Mouse (Mus musculus) stomach, embryonic 16.5 days (tissue): ENCODE data around the gene Cd247. TPM values are rescaled to one million over a fixed set of nuclear protein-coding genes. Genes with fewer than 3 reads are reported as not detected.

Source experiments
- ATAC-seq: fragments of 200-750 bp; cut with Nextera tagmentation; 2 replicates; pipeline ENCODE4 v1.8.0; 2017; ENCODE audit warnings: moderate number of reproducible peaks, moderate TSS enrichment; ENCODE audit not compliant: insufficient read depth, low FRiP score
- H3K27ac ChIP-seq: fragments of 300-500 bp; sonication (generic); 2 replicates; pipeline ENCODE4 v1.5.1; 2014; ENCODE audit warnings: low read length
- H3K27me3 ChIP-seq: fragments of 300-500 bp; sonication (generic); 2 replicates; pipeline ENCODE4 v1.6.1; 2014; ENCODE audit warnings: low read length, control low read depth, mixed read lengths; ENCODE audit not compliant: control insufficient read depth, insufficient read depth
- H3K36me3 ChIP-seq: fragments of 300-500 bp; sonication (generic); 2 replicates; pipeline ENCODE4 v1.6.1; 2014; ENCODE audit warnings: low read length; ENCODE audit not compliant: control insufficient read depth, insufficient read depth
- H3K4me1 ChIP-seq: fragments of 300-500 bp; sonication (generic); 2 replicates; pipeline ENCODE4 v1.6.1; 2014; ENCODE audit warnings: low read length, control low read depth, mixed read lengths; ENCODE audit not compliant: control insufficient read depth, insufficient read depth
- H3K4me2 ChIP-seq: fragments of 300-500 bp; sonication (generic); 2 replicates; pipeline ENCODE4 v1.6.1; 2014; ENCODE audit warnings: low read depth, low read length, mixed read lengths
- H3K4me3 ChIP-seq: fragments of 300-500 bp; sonication (generic); replicated peaks from 2 replicates; pipeline ENCODE4 v1.5.1; 2014; ENCODE audit warnings: mild to moderate bottlenecking, low read length
- H3K9ac ChIP-seq: fragments of 300-500 bp; sonication (generic); 2 replicates; pipeline ENCODE4 v1.6.1; 2014; ENCODE audit warnings: low read length
- H3K9me3 ChIP-seq: fragments of 300-500 bp; sonication (generic); replicated peaks from 2 replicates; pipeline ENCODE4 v1.6.1; 2016; ENCODE audit warnings: low read length, control low read depth; ENCODE audit not compliant: control insufficient read depth
- WGBS: fragments of 180-500 bp; shearing (Covaris S2); extraction: QIAGEN DNeasy Blood & Tissue Kit; methylation state at CpG from one replicate; pipeline ENCODE4 v1.1.7; 2014; 5-methylcytosine and 5-hydroxymethylcytosine counted together
- polyA plus RNA-seq: library from polyadenylated mRNA; unstranded; fragments of >200 nt; fragmentation: Nextera tagmentation; extraction: Ambion mirVana; gene quantifications from 2 replicates; pipeline ENCODE4 v1.2.1, GENCODE M21; 2015

The Cd247 gene
- polyA plus RNA-seq, 1 experiment from 2014 or later, result 0.36 TPM

DNA sequence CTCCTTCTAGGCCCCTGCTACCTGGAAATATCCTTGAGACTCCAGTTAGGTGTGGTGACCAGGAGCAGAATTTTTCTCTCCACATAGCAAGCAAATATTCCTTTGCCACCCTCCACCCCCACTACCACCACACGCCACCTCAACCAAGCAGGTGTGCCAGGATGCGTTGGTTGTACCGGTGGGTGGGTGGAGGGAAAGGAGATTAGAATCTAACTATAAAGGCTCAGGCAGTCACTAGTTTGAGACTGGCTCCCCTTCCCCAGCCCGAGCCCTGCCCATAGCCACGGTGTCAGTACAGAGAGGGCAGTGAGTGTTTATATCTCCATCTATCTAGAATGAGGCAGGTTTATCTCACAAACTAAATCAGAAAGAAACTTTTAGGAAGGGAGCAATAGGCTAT is 39.7 kb downstream of the Cd247 start:
- no peak overlapping the region for H3K27ac ChIP-seq

DNA sequence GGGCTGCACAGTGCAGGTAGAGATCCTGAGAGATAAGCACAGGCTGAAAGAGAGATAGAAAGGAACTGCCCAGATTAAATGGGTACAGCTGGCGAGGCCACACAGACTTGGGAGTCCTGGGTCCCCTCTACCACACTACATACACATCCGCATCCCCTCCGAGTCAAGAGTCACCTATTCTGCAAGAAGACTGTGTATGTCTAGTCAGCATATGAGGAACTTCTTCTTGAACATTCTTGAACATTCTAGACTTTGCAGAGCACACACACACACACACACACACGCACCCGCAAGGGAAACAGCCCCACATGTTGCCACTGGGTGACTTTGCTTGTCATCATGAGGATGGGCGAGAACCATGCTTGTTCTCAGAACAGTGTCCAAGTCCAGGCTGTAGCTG is 40.1 kb downstream of the Cd247 start:
- Histone ChIP-seq H3K4me3 (no peak overlapping the region), H3K27me3 (no peaks in the 10 kb centered on the region), H3K9me3 (no peaks in the 10 kb centered on the region), H3K4me1 (no peaks in the 10 kb centered on the region), H3K9ac (no peak overlapping the region), H3K36me3 (no peaks in the 10 kb centered on the region), H3K4me2 (no peak overlapping the region), H3K27ac (no peak overlapping the region)
- WGBS, result 87% methylated on average over 6 of the region's 6 CpGs
- no peak for ATAC-seq

More for the DNA sequence above, 39.7 kb downstream of the Cd247 start:
- Histone ChIP-seq H3K9me3 (no peaks in the 10 kb centered on the region), H3K27me3 (no peaks in the 10 kb centered on the region), H3K9ac (no peak overlapping the region), H3K4me1 (no peaks in the 10 kb centered on the region), H3K4me2 (no peak overlapping the region), H3K36me3 (no peaks in the 10 kb centered on the region), H3K4me3 (no peak overlapping the region)
- no peak for ATAC-seq
- WGBS, result 67% methylated on average over 5 of the region's 5 CpGs

GRCm38 (mm10) chr1:165829890-165830289 is 41.4 kb downstream of the Cd247 start:
- no peak for ATAC-seq
- WGBS, result 86% methylated on average over 5 of the region's 5 CpGs
- no peak overlapping the region for H3K4me2 ChIP-seq
- no peaks in the 10 kb centered on the region for H3K27me3 ChIP-seq
- H3K4me1 ChIP-seq, result peaks cover 5% of the 10 kb centered on the region; the same call in 1 of the 2 replicates
- no peak overlapping the region for H3K27ac ChIP-seq
- H3K36me3 ChIP-seq, result no peaks in the 10 kb centered on the region
- no peak overlapping the region for H3K9ac ChIP-seq
- H3K9me3 ChIP-seq, result no peaks in the 10 kb centered on the region
- no peak overlapping the region for H3K4me3 ChIP-seq

DNA sequence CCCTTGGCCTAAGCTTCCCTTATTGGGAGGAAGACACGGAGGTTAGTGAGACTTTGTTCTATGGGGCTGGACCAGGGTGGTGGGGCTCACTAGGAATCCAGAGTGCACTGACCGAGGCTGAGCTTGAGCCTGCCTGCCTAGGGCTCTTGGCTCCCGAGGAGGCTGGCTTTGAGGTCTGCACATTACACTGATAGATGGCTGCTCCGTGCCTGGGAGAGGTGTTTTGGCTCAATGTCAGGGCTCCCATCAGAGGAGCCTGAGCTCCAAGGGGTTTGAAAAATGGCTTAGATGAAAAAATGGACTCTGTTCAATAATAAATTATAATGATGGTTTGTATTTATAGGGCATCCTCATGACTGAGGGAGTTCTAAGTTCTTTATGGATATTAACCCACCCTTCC is 44.8 kb downstream of the Cd247 start:
- H3K4me1 ChIP-seq, result peaks cover 23% of the 10 kb centered on the region
- no peak overlapping the region for H3K9ac ChIP-seq
- no peak for ATAC-seq
- H3K4me2 ChIP-seq, result no peak overlapping the region
- no peaks in the 10 kb centered on the region for H3K9me3 ChIP-seq
- H3K27ac ChIP-seq, result no peak overlapping the region
- H3K27me3 ChIP-seq, result no peaks in the 10 kb centered on the region
- H3K4me3 ChIP-seq, result no peak overlapping the region
- H3K36me3 ChIP-seq, result no peaks in the 10 kb centered on the region
- WGBS, result 34% methylated on average over 4 of the region's 4 CpGs

DNA sequence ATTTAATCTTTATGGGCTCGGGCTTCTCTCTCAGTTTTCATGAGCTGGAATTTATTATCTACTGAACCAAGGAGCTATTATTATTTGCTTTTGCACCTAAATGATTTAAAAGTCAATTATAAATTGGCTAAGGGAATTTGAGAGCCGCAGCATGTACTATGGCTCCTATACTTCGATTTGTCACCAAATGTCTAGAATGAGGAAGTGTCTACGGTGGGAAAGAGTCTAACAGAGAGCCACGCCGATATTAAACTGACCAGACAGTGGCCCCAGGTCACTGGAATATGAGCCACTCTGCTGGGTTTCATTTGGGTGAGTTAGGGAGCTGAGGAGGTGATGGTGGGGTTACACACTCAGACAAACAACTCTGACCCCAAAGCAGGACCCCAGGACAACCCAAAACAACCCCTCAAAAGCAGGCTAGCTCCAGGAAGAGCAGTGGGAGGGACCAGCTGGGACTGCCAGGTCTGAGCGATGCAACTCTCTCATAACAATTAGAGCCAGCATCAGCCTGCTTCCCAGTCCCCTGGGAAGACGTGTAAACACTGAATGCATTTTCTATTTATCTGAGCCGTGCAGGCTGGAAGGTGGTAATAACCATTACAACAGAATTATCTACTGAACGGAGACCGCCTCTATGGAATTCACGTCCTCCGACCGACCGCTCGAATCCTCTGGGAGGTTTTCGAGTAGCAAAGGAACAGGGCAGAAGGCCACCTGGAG is 45.6 kb downstream of the Cd247 start:
- Histone ChIP-seq H3K4me1 (peaks cover 23% of the 10 kb centered on the region), H3K9me3 (no peaks in the 10 kb centered on the region), H3K27ac (no peak overlapping the region), H3K27me3 (no peaks in the 10 kb centered on the region), H3K4me3 (0 out of 2 replicates have a peak overlapping the region, but pooled peaks have one; percentile 7), H3K4me2 (peak overlapping the region; percentile 29), H3K36me3 (no peaks in the 10 kb centered on the region), H3K9ac (0 out of 2 replicates have a peak overlapping the region, but pooled peaks have one; percentile 4)
- ATAC-seq, result no peak
- WGBS, result 19% methylated on average over 17 of the region's 17 CpGs

GRCm38 (mm10) chr1:165834633-165834975 is 46.1 kb downstream of the Cd247 start:
- Histone ChIP-seq H3K4me3 (0 out of 2 replicates have a peak overlapping the region, but pooled peaks have one; percentile 7), H3K27ac (no peak overlapping the region), H3K9ac (0 out of 2 replicates have a peak overlapping the region, but pooled peaks have one; percentile 4), H3K4me2 (peak overlapping the region; percentile 29), H3K36me3 (no peaks in the 10 kb centered on the region), H3K9me3 (no peaks in the 10 kb centered on the region), H3K4me1 (peaks cover 23% of the 10 kb centered on the region), H3K27me3 (peaks cover 2% of the 10 kb centered on the region; the same call in 1 of the 2 replicates)
- WGBS, result 25% methylated on average over 12 of the region's 12 CpGs
- ATAC-seq, result no peak

GRCm38 (mm10) chr1:165836461-165836860 is 48.0 kb downstream of the Cd247 start:
- 11% methylated on average over 6 of the region's 6 CpGs for WGBS
- Histone ChIP-seq H3K4me2 (peak overlapping the region; percentile 25; the same call in 1 of the 2 replicates), H3K4me3 (no peak overlapping the region), H3K9me3 (no peaks in the 10 kb centered on the region), H3K9ac (no peak overlapping the region), H3K27ac (no peak overlapping the region), H3K27me3 (peaks cover 8% of the 10 kb centered on the region; the same call in 1 of the 2 replicates), H3K36me3 (no peaks in the 10 kb centered on the region), H3K4me1 (peaks cover 26% of the 10 kb centered on the region)
- ATAC-seq, result no peak

DNA sequence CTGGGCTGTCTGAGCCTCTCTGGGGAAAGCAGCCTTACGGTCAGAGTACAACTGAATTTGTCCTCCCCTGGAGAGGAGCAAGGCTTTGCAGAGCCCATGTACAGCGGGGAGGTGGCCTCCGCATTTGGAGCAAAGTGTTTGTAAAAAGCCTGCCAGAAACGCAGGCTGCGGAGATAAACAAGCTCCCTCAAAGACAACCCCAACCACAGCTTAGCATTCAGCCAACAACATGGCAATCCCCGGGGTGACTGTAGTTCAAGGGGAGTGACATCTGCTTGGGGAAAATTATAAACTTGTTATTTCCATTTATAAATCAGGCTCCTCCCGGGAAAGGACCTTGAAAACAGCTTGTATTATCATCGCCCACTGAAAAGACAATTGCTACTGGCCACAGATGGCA is 49.1 kb downstream of the Cd247 start:
- Histone ChIP-seq H3K4me3 (no peak overlapping the region), H3K4me1 (peaks cover 26% of the 10 kb centered on the region), H3K27me3 (peaks cover 8% of the 10 kb centered on the region; the same call in 1 of the 2 replicates), H3K4me2 (no peak overlapping the region), H3K9me3 (no peaks in the 10 kb centered on the region), H3K27ac (0 out of 2 replicates have a peak overlapping the region, but pooled peaks have one; percentile 30), H3K36me3 (no peaks in the 10 kb centered on the region), H3K9ac (no peak overlapping the region)
- ATAC-seq, result peak; percentile 54; the same call in 1 of the 2 replicates
- 27% methylated on average over 8 of the region's 8 CpGs for WGBS

GRCm38 (mm10) chr1:165839201-165839600 is 50.7 kb downstream of the Cd247 start:
- Histone ChIP-seq H3K4me3 (no peak overlapping the region), H3K27me3 (peaks cover 12% of the 10 kb centered on the region; the same call in 1 of the 2 replicates), H3K27ac (no peak overlapping the region), H3K9ac (no peak overlapping the region), H3K4me2 (no peak overlapping the region), H3K36me3 (no peaks in the 10 kb centered on the region), H3K4me1 (peaks cover 22% of the 10 kb centered on the region), H3K9me3 (no peaks in the 10 kb centered on the region)
- WGBS, result 77% methylated on average over 4 of the region's 4 CpGs
- ATAC-seq, result no peak
